Mouse (Mus musculus) bone marrow macrophage, adult 2 months (primary cell): ENCODE data around the gene Prrx2.

Experiments
- CTCF ChIP-seq: IDR thresholded peaks from 2 replicates; pipeline ENCODE4 v1.5.1; 2012; ENCODE audit warnings: low read depth, mild to moderate bottlenecking, low read length, moderate library complexity
- POLR2A ChIP-seq: IDR thresholded peaks from 2 replicates; pipeline ENCODE4 v1.6.1; 2012; ENCODE audit warnings: mild to moderate bottlenecking, low read depth, low read length, borderline replicate concordance

GRCm38 (mm10) chr2:30857076-30857475 lies 22.3 kb downstream of the Prrx2 start:
- TF ChIP-seq CTCF (no peak), POLR2A (no peak)
